Mouse (Mus musculus) heart, embryonic 11.5 days (tissue): ENCODE results near the gene Dedd2. TPM values are rescaled to one million over a fixed set of nuclear protein-coding genes. Genes with fewer than 3 reads are reported as not detected.

Experiments used
- ATAC-seq: fragments of 200-750 bp; cut with Nextera tagmentation; replicated peaks from 2 replicates; pipeline ENCODE4 v1.8.0; 2017; ENCODE audit warnings: moderate library complexity; ENCODE audit not compliant: insufficient number of reproducible peaks, low FRiP score, low TSS enrichment
- H3K27ac ChIP-seq: fragments of 300-500 bp; sonication (generic); 2 replicates; pipeline ENCODE4 v1.5.1; 2014; ENCODE audit warnings: mild to moderate bottlenecking, low read depth, low read length
- H3K27me3 ChIP-seq: fragments of 300-500 bp; sonication (generic); 2 replicates; pipeline ENCODE4 v1.6.1; 2014; ENCODE audit warnings: mild to moderate bottlenecking, low read length, mixed read lengths; ENCODE audit not compliant: control insufficient read depth, insufficient read depth
- H3K36me3 ChIP-seq: fragments of 300-500 bp; sonication (generic); 2 replicates; pipeline ENCODE4 v1.6.1; 2014; ENCODE audit warnings: mild to moderate bottlenecking, low read length, moderate library complexity, mixed read lengths; ENCODE audit not compliant: control insufficient read depth, insufficient read depth
- H3K4me1 ChIP-seq: fragments of 300-500 bp; sonication (generic); 2 replicates; pipeline ENCODE4 v1.6.1; 2014; ENCODE audit warnings: low read length; ENCODE audit not compliant: control insufficient read depth, insufficient read depth
- H3K4me2 ChIP-seq: fragments of 300-500 bp; sonication (generic); 2 replicates; pipeline ENCODE4 v1.6.1; 2014; ENCODE audit warnings: mild to moderate bottlenecking, moderate library complexity
- H3K4me3 ChIP-seq: fragments of 300-500 bp; sonication (generic); 2 replicates; pipeline ENCODE4 v1.5.1; 2014; ENCODE audit warnings: low read depth, low read length
- H3K9ac ChIP-seq: fragments of 300-500 bp; sonication (generic); 2 replicates; pipeline ENCODE4 v1.6.1; 2014; ENCODE audit warnings: mild to moderate bottlenecking, low read depth, low read length, moderate library complexity
- H3K9me3 ChIP-seq: fragments of 300-500 bp; sonication (generic); replicated peaks from 2 replicates; pipeline ENCODE4 v1.6.1; 2016; ENCODE audit warnings: low read length; ENCODE audit not compliant: control insufficient read depth
- WGBS: fragments of 180-500 bp; shearing (Covaris S2); extraction: QIAGEN DNeasy Blood & Tissue Kit; methylation state at CpG from one replicate; pipeline ENCODE4 v1.1.7; 2014; ENCODE audit not compliant: insufficient replicate concordance; 5-methylcytosine and 5-hydroxymethylcytosine counted together
- polyA plus RNA-seq: library from polyadenylated mRNA; unstranded; fragments of >200 nt; fragmentation: Nextera tagmentation; extraction: Ambion mirVana; gene quantifications from 2 replicates; pipeline ENCODE4 v1.2.1, GENCODE M21; 2014

Gene Dedd2
- polyA plus RNA-seq, 1 experiment from 2014 or later = 5.3 TPM

DNA sequence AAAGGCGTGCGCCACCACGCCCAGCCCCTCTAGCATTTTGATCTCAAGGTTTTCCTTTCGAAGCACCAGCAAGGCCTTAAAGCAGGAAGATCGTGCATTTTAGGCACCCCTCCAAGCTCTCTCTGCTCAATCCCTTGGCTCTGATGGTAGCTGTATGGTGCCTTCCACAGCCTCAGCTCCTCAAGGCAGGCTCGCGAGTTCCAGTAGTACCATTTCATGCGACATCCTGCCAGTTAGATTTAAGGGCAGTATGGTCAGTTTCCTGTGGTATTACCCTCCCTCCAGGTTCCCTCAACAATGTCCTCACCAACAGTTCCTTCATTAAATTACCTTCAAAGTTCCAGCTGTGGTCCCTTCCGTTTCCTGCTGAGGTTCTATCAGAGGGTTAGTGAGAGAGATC lies 24.3 kb downstream of the Dedd2 start:
- H3K27me3 ChIP-seq = 0 out of 2 replicates have a peak, but pooled peaks cover 2% of the 10 kb centered on the region
- H3K4me3 ChIP-seq = no peak overlapping the region
- H3K9me3 ChIP-seq = no peaks in the 10 kb centered on the region
- no peak overlapping the region for H3K4me2 ChIP-seq
- no peak overlapping the region for H3K27ac ChIP-seq
- no peak overlapping the region for H3K9ac ChIP-seq
- H3K36me3 ChIP-seq = no peaks in the 10 kb centered on the region
- ATAC-seq = no peak
- WGBS = 80% methylated on average over 9 of the region's 9 CpGs
- H3K4me1 ChIP-seq = 0 out of 2 replicates have a peak, but pooled peaks cover 4% of the 10 kb centered on the region

DNA sequence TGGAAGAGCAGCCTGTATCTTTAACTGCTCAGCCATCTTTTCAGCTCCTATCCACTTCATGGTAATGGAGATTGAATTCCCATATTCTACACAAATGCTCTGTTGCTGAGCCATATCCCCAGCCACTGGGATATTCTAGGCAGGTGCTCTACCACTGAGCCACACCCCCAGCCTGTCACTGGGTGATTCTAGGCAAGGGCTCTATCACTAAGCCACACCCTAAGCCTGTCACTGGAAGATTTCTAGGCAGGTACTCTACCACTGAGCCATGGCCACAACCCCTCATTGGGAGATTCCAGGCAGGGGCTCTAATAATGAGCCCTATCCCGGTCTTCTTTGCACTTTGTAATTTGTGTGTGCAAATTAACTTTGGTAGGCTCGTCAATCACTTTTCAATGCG lies 25.3 kb downstream of the Dedd2 start:
- WGBS = 70% methylated on average over 3 of the region's 3 CpGs
- peak; percentile 84 for ATAC-seq
- H3K9me3 ChIP-seq = no peaks in the 10 kb centered on the region
- no peak overlapping the region for H3K9ac ChIP-seq
- H3K4me1 ChIP-seq = 0 out of 2 replicates have a peak, but pooled peaks cover 4% of the 10 kb centered on the region
- no peak overlapping the region for H3K27ac ChIP-seq
- no peak overlapping the region for H3K4me3 ChIP-seq
- H3K4me2 ChIP-seq = no peak overlapping the region
- no peaks in the 10 kb centered on the region for H3K36me3 ChIP-seq
- H3K27me3 ChIP-seq = 0 out of 2 replicates have a peak, but pooled peaks cover 2% of the 10 kb centered on the region

GRCm38 (mm10) chr7:25192110-25192509 lies 28.3 kb downstream of the Dedd2 start:
- no peaks in the 10 kb centered on the region for H3K36me3 ChIP-seq
- no peak overlapping the region for H3K27ac ChIP-seq
- ATAC-seq = no peak
- 64% methylated on average over 8 of the region's 8 CpGs for WGBS
- H3K4me1 ChIP-seq = no peaks in the 10 kb centered on the region
- H3K27me3 ChIP-seq = 0 out of 2 replicates have a peak, but pooled peaks cover 2% of the 10 kb centered on the region
- no peak overlapping the region for H3K4me2 ChIP-seq
- H3K9ac ChIP-seq = no peak overlapping the region
- no peak overlapping the region for H3K4me3 ChIP-seq
- H3K9me3 ChIP-seq = no peaks in the 10 kb centered on the region

GRCm38 (mm10) chr7:25190806-25191205 lies 29.6 kb downstream of the Dedd2 start:
- Histone ChIP-seq H3K4me2 (no peak overlapping the region), H3K36me3 (no peaks in the 10 kb centered on the region), H3K4me1 (no peaks in the 10 kb centered on the region), H3K9me3 (no peaks in the 10 kb centered on the region), H3K4me3 (no peak overlapping the region), H3K9ac (no peak overlapping the region), H3K27me3 (peaks cover 6% of the 10 kb centered on the region; the same call in 1 of the 2 replicates), H3K27ac (no peak overlapping the region)
- 80% methylated on average over 11 of the region's 11 CpGs for WGBS
- no peak for ATAC-seq

- ATAC-seq = 0 out of 2 replicates have a peak, but pooled peaks have one; percentile 42
- 22% methylated on average over 21 of the region's 21 CpGs for WGBS
- Histone ChIP-seq H3K27ac (no peak overlapping the region), H3K9me3 (no peaks in the 10 kb centered on the region), H3K36me3 (no peaks in the 10 kb centered on the region), H3K27me3 (peaks cover 19% of the 10 kb centered on the region), H3K9ac (no peak overlapping the region), H3K4me3 (no peak overlapping the region), H3K4me1 (no peaks in the 10 kb centered on the region), H3K4me2 (no peak overlapping the region)
Observed at GRCm38 (mm10) chr7:25187662-25188650, 32.5 kb downstream of the Dedd2 start.

- Histone ChIP-seq H3K36me3 (no peaks in the 10 kb centered on the region), H3K9ac (no peak overlapping the region), H3K9me3 (no peaks in the 10 kb centered on the region), H3K4me1 (no peaks in the 10 kb centered on the region), H3K4me2 (no peak overlapping the region), H3K27me3 (peaks cover 57% of the 10 kb centered on the region), H3K4me3 (no peak overlapping the region), H3K27ac (no peak overlapping the region)
- no peak for ATAC-seq
- WGBS = 77% methylated on average over 6 of the region's 6 CpGs
Observed at GRCm38 (mm10) chr7:25184091-25184490, 36.3 kb downstream of the Dedd2 start.

DNA sequence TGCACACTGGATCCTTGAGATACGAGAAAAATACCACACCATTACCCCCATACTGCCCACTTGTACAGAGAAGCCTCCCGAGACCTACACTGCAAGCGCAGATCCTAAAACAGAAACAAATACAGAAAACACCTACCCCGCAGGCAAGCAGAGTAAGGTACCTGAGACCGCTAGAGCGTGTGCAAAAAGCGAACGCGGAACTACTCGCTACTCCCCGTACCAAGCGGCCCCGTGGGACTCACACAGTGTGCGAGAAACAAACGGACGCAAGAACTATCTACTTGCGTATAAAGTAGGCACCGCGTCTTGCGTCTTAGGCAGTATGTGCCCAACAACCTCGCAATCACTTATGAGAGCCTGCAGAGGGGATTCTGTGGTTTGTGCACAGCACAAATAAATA lies 38.6 kb downstream of the Dedd2 start:
- H3K4me1 ChIP-seq = peaks cover 8% of the 10 kb centered on the region; the same call in 1 of the 2 replicates
- no peaks in the 10 kb centered on the region for H3K9me3 ChIP-seq
- H3K36me3 ChIP-seq = no peaks in the 10 kb centered on the region
- peak overlapping the region; percentile 48 for H3K4me2 ChIP-seq
- H3K27ac ChIP-seq = no peak overlapping the region
- H3K27me3 ChIP-seq = peaks cover 79% of the 10 kb centered on the region
- 0 out of 2 replicates have a peak overlapping the region, but pooled peaks have one; percentile 1 for H3K4me3 ChIP-seq
- ATAC-seq = no peak
- WGBS = 8% methylated on average over 21 of the region's 21 CpGs
- H3K9ac ChIP-seq = no peak overlapping the region

GRCm38 (mm10) chr7:25181331-25181790 lies 39.1 kb downstream of the Dedd2 start:
- Histone ChIP-seq H3K4me1 (peaks cover 8% of the 10 kb centered on the region; the same call in 1 of the 2 replicates), H3K27me3 (peaks cover 84% of the 10 kb centered on the region), H3K9me3 (no peaks in the 10 kb centered on the region), H3K27ac (no peak overlapping the region), H3K36me3 (no peaks in the 10 kb centered on the region), H3K9ac (no peak overlapping the region), H3K4me3 (0 out of 2 replicates have a peak overlapping the region, but pooled peaks have one; percentile 1), H3K4me2 (peak overlapping the region; percentile 48)
- 1% methylated on average over 15 of the region's 15 CpGs for WGBS
- no peak for ATAC-seq
